Mouse (Mus musculus) G1E (cell line): ENCODE measurements around the gene Foxe1.

ENCODE experiments used
- CTCF ChIP-seq: IDR thresholded peaks from 2 replicates; pipeline ENCODE4 v1.5.1; 2012; ENCODE audit warnings: low read depth, low read length, inconsistent platforms, mixed read lengths
- GATA1 ChIP-seq: IDR thresholded peaks from 2 replicates; pipeline ENCODE4 v1.6.1; 2012; ENCODE audit warnings: borderline replicate concordance, low read length, inconsistent platforms, mixed read lengths
- TAL1 ChIP-seq: conservative IDR thresholded peaks from 2 replicates; pipeline ENCODE4 v1.6.1; 2012; ENCODE audit warnings: low read depth, low read length, inconsistent platforms, mixed read lengths

GRCm38 (mm10) chr4:46361258-46361657 is 17.8 kb downstream of the Foxe1 start:
- TF ChIP-seq CTCF (no peak), GATA1 (no peak), TAL1 (no peak)
